Mouse (Mus musculus): ENCODE data around the gene Tmod2. TPM values are rescaled to one million over a fixed set of nuclear protein-coding genes. Genes with fewer than 3 reads are reported as not detected.
A peak's percentile ranks its signal among the peaks of the same experiment; 100 is the strongest.

The Tmod2 gene
- polyA plus RNA-seq, 1 experiment from 2014 or later, result 10.6 TPM

DNA sequence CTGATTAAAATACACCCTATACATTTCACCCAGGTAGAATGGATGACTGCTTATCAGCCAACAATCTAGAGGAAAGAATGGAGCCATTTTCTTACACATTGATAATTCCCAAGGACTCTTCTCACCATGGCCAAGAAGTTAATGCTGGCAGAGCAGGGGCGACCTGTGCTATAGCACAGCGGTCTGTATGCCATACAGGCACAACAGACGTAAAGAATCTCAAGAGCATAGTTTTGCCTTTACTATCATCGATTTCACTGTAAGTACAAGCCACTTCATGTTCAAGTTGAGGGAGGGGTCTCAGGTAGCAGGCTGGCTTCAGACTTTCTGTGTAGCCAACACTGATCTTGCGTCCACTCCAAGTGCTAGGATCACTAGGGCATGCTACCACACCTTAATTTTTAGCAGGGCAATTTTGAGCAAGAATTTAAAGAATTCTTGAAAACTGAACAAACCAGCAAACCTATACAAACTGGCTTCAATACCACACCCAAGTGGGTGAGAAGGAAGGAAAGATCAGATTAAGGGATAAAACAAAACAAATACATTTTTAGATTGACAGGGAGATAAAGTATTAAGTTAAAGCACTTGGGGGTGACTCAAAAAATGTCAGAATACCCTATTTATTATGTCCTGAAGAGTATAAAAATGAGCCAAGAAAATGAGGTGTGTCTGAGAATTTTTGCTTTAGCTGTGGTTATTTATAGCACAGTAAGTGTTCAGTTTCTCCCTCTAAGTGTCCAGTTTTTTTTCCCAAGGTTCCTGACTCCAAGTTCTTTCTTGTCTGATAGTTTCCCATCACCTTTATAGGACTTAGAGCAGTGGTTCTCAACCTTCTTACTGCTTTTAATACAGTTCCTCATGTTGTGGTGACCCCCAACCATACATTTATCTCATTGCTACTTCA, 39.8 kb downstream of the Tmod2 start:
- 0 out of 2 replicates have a peak overlapping the region, but pooled peaks have one; percentile 35 for H3K27ac ChIP-seq (ENCODE audit: low read length)
- WGBS, result 60% methylated on average over 5 of the region's 5 CpGs
- ATAC-seq (peak; percentile 81), DNase-seq (ENCODE audit: low spot score) (peak; percentile 58)
- TF ChIP-seq CTCF (IDR thresholded peaks at IDR 0.05), result no peak
- peak; percentile 64 for TF ChIP-seq EP300 (IDR thresholded peaks at IDR 0.05)
- no peak overlapping the region for H3K4me2 ChIP-seq (replicated peaks; ENCODE audit: low read depth, low read length)
- H3K9ac ChIP-seq (replicated peaks; ENCODE audit: low read depth), result no peak overlapping the region
- no peaks in the 10 kb centered on the region; the same call in 1 of the 2 replicates for H3K4me1 ChIP-seq (ENCODE audit: insufficient read depth, low read depth, low read length)
- H3K27me3 ChIP-seq (replicated peaks; ENCODE audit: insufficient read depth, low read length), result no peaks in the 10 kb centered on the region
- H3K36me3 ChIP-seq (ENCODE audit: insufficient read depth, low read length), result no peaks in the 10 kb centered on the region
- H3K9me3 ChIP-seq (ENCODE audit: low read length), result no peaks in the 10 kb centered on the region
- H3K4me3 ChIP-seq (ENCODE audit: low read depth, low read length), result no peak overlapping the region

DNA sequence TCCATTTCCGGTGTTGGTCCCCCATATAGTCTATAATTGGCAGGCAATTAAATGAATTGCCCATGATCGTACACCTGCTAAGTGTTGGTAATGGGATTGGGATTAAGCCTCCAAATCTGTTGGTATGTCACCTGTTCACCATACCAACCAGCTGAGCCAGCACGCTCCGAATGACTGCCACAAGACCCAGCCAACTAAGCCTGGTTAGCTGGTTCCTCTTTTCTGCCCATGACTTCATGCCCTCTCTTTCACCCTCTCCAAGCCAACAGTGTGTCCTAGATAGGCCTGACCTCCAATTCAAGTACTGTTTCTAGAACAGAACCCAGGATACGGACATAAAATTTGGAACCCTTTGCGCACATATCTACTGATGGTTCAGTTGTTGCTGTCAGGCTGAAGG, 42.7 kb downstream of the Tmod2 start:
- Histone ChIP-seq H3K9ac (replicated peaks; ENCODE audit: low read depth) (no peak overlapping the region), H3K4me1 (ENCODE audit: insufficient read depth, low read depth, low read length) (no peaks in the 10 kb centered on the region; the same call in 1 of the 2 replicates), H3K4me3 (ENCODE audit: low read depth, low read length) (no peak overlapping the region), H3K4me2 (replicated peaks; ENCODE audit: low read depth, low read length) (no peak overlapping the region), H3K36me3 (ENCODE audit: insufficient read depth, low read length) (no peaks in the 10 kb centered on the region), H3K27ac (ENCODE audit: low read length) (no peak overlapping the region), H3K27me3 (replicated peaks; ENCODE audit: insufficient read depth, low read length) (no peaks in the 10 kb centered on the region), H3K9me3 (ENCODE audit: low read length) (no peaks in the 10 kb centered on the region)
- WGBS, result 97% methylated on average over 6 of the region's 6 CpGs
- ATAC-seq (no peak), DNase-seq (ENCODE audit: low spot score) (no peak)
- no peak for TF ChIP-seq CTCF (IDR thresholded peaks at IDR 0.05)
- no peak for TF ChIP-seq EP300 (IDR thresholded peaks at IDR 0.05)

DNA sequence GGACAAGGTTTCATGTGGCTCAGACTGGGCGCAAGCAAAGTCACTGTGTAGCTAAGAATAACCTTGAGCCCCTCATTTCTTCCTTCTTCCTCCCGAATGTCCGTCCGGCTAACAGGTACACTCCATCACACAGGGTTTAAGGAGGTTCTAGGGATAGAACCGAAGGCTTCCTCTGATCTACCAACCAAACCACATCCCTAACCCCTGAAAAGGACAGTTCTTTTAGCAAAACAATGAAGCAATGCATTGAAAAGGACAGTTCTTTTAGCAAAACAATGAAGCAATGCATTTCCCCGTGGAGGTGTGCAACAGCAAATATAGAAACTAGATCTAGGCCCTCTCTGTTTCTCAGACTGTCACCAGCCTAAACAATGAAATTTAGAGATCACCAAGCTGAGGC, 46.2 kb downstream of the Tmod2 start:
- Histone ChIP-seq H3K4me1 (ENCODE audit: insufficient read depth, low read depth, low read length) (no peaks in the 10 kb centered on the region; the same call in none of the 2 replicates), H3K4me2 (replicated peaks; ENCODE audit: low read depth, low read length) (no peak overlapping the region), H3K9me3 (ENCODE audit: low read length) (no peaks in the 10 kb centered on the region), H3K36me3 (ENCODE audit: insufficient read depth, low read length) (no peaks in the 10 kb centered on the region), H3K9ac (replicated peaks; ENCODE audit: low read depth) (no peak overlapping the region), H3K27ac (ENCODE audit: low read length) (no peak overlapping the region), H3K4me3 (ENCODE audit: low read depth, low read length) (no peak overlapping the region), H3K27me3 (replicated peaks; ENCODE audit: insufficient read depth, low read length) (no peaks in the 10 kb centered on the region)
- ATAC-seq, result no peak
- no peak for DNase-seq (ENCODE audit: low spot score)
- WGBS, result 86% methylated on average over 6 of the region's 6 CpGs
- no peak for TF ChIP-seq CTCF (IDR thresholded peaks at IDR 0.05)
- no peak for TF ChIP-seq EP300 (IDR thresholded peaks at IDR 0.05)

DNA sequence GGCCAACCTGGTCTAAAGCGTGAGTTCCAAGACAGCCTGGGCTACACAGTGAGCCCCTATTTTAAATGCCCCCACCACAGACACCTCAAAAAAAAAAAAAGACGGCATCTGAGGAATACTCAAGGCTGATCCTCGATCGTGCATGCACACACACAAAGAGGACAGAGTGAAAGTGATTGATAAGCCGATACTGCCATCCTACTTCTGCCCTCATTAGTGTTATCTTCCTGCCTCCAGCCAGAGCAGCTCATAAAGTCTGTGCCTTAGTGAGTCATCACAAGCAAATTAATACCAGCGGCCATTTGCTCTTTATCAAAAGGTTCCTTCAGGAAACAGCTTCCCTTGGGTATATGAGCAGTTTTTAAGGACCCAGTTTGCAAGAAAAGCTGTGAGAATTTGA, 47.5 kb downstream of the Tmod2 start:
- H3K4me2 ChIP-seq (replicated peaks; ENCODE audit: low read depth, low read length), result no peak overlapping the region
- ATAC-seq, result no peak
- no peak for DNase-seq (ENCODE audit: low spot score)
- H3K4me3 ChIP-seq (ENCODE audit: low read depth, low read length), result no peak overlapping the region
- H3K27me3 ChIP-seq (replicated peaks; ENCODE audit: insufficient read depth, low read length), result no peaks in the 10 kb centered on the region
- H3K27ac ChIP-seq (ENCODE audit: low read length), result no peak overlapping the region
- 58% methylated on average over 6 of the region's 6 CpGs for WGBS
- no peak for TF ChIP-seq CTCF (IDR thresholded peaks at IDR 0.05)
- H3K9ac ChIP-seq (replicated peaks; ENCODE audit: low read depth), result no peak overlapping the region
- no peaks in the 10 kb centered on the region for H3K9me3 ChIP-seq (ENCODE audit: low read length)
- no peaks in the 10 kb centered on the region for H3K36me3 ChIP-seq (ENCODE audit: insufficient read depth, low read length)
- no peaks in the 10 kb centered on the region; the same call in 1 of the 2 replicates for H3K4me1 ChIP-seq (ENCODE audit: insufficient read depth, low read depth, low read length)

DNA sequence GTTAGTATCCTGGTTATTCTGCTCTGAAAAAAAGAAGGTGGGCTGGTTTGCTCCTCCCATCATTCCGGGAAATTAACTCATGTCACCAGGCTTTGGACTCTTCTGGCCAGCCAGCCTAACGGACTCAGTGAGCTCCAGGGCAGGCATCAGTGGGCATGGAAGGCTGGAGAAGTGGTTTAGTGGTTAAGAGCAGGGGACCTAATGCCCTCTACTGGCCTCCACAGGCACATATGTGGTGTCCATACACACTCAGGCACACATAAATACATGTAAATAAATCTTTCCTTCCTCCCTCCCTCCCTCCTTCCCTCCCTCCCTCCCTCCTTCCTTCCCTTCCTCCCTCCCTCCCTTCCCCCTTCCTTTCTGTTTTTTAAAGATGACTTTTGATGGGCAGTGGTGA, 47.9 kb downstream of the Tmod2 start:
- no peaks in the 10 kb centered on the region; the same call in 1 of the 2 replicates for H3K4me1 ChIP-seq (ENCODE audit: insufficient read depth, low read depth, low read length)
- DNase-seq (ENCODE audit: low spot score) (no peak), ATAC-seq (no peak)
- TF ChIP-seq CTCF (IDR thresholded peaks at IDR 0.05) (peak; percentile 53), EP300 (IDR thresholded peaks at IDR 0.05) (no peak)
- no peaks in the 10 kb centered on the region for H3K9me3 ChIP-seq (ENCODE audit: low read length)
- H3K27me3 ChIP-seq (replicated peaks; ENCODE audit: insufficient read depth, low read length), result no peaks in the 10 kb centered on the region
- no peak overlapping the region for H3K4me2 ChIP-seq (replicated peaks; ENCODE audit: low read depth, low read length)
- H3K27ac ChIP-seq (ENCODE audit: low read length), result no peak overlapping the region
- H3K9ac ChIP-seq (replicated peaks; ENCODE audit: low read depth), result no peak overlapping the region
- WGBS, result 68% methylated on average over 2 of the region's 2 CpGs
- no peak overlapping the region for H3K4me3 ChIP-seq (ENCODE audit: low read depth, low read length)
- H3K36me3 ChIP-seq (ENCODE audit: insufficient read depth, low read length), result no peaks in the 10 kb centered on the region

DNA sequence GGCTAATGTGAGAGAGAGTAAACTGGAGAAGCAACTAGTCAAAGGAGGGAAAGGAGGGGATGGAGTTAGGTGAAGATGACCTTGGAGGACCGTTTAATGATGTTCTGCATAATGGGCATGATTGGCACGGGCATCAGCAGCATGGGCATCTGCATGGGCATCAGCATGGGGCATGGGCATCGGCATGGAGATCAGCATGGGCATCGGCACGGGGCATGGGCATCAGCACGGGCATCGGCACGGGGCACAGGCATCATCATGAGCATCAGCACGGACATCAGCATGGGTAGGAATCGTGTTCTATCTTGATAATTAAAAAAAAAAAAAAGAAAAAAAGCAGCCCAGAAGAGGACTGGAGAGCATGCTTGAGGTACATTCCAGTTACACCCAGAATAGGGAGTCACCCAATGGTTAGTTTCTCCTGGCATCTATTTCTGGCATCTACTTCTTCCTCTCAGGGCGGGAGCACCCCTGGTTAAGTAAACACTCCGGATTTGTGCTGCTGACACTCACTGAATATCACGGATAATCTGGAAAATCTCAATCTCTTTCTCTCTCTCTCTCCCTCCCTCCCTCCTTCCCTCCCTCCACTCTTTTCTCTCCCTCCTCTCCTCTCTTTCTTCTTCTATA, 50.0 kb downstream of the Tmod2 start:
- TF ChIP-seq EP300 (IDR thresholded peaks at IDR 0.05), result peak; percentile 96
- no peak; the same call in 1 of the 2 replicates for TF ChIP-seq CTCF (IDR thresholded peaks at IDR 0.05)
- peak; percentile 72 for ATAC-seq
- Histone ChIP-seq H3K27me3 (replicated peaks; ENCODE audit: insufficient read depth, low read length) (no peaks in the 10 kb centered on the region), H3K9ac (replicated peaks; ENCODE audit: low read depth) (no peak overlapping the region), H3K4me1 (ENCODE audit: insufficient read depth, low read depth, low read length) (peaks cover 13% of the 10 kb centered on the region; the same call in 1 of the 2 replicates), H3K4me3 (ENCODE audit: low read depth, low read length) (no peak overlapping the region), H3K9me3 (ENCODE audit: low read length) (no peaks in the 10 kb centered on the region), H3K36me3 (ENCODE audit: insufficient read depth, low read length) (no peaks in the 10 kb centered on the region), H3K27ac (ENCODE audit: low read length) (peak overlapping the region; percentile 62; the same call in 1 of the 2 replicates), H3K4me2 (replicated peaks; ENCODE audit: low read depth, low read length) (no peak overlapping the region)
- DNase-seq (ENCODE audit: low spot score), result peak; percentile 94
- 60% methylated on average over 13 of the region's 13 CpGs for WGBS
